Mouse (Mus musculus): ENCODE measurements around the gene Vmn1r126. TPM values are rescaled to one million over a fixed set of nuclear protein-coding genes. Genes with fewer than 3 reads are reported as not detected.
"Not testable (repeated sequence)": the region's sequence is repeated elsewhere in the genome, so short reads cannot be mapped to it uniquely, and the experiment has no call there.

Gene Vmn1r126
- total RNA-seq (2021), result not detected

GRCm38 (mm10) chr7:21301367-21301766, at the start of gene Vmn1r126:
Vmn1r126 (minus strand) TSS chr7:21301467.
- DNase-seq (ENCODE audit: extremely low spot score in 1 of 2, low spot score in 1 of 2), result not testable (repeated sequence)

- DNase-seq (ENCODE audit: extremely low spot score in 1 of 2, low spot score in 1 of 2), result not testable (repeated sequence)
Observed at GRCm38 (mm10) chr7:21349073-21349472, 47.8 kb upstream of the Vmn1r126 start, which contains the start of gene Vmn1r128. Vmn1r128 (plus strand) TSS chr7:21349373.

- DNase-seq (ENCODE audit: extremely low spot score in 1 of 2, low spot score in 1 of 2), result not testable (repeated sequence)
Observed at GRCm38 (mm10) chr7:21319761-21320160, 18.5 kb upstream of the Vmn1r126 start, which contains the start of gene Vmn1r127. Vmn1r127 (minus strand) TSS chr7:21319861.

GRCm38 (mm10) chr7:21271879-21272278, 29.4 kb downstream of the Vmn1r126 start, which contains the start of gene Vmn1r125:
Vmn1r125 (plus strand) TSS chr7:21272179.
- not testable (repeated sequence) for DNase-seq (ENCODE audit: extremely low spot score in 1 of 2, low spot score in 1 of 2)

GRCm38 (mm10) chr7:21260517-21260916, 40.8 kb downstream of the Vmn1r126 start, which contains the start of gene Vmn1r124:
Vmn1r124 (minus strand) TSS chr7:21260617.
- not testable (repeated sequence) for DNase-seq (ENCODE audit: extremely low spot score in 1 of 2, low spot score in 1 of 2)

Other genes with a start within 250 kb of the Vmn1r126 start
- not detected for gene Vmn1r120, start 247.7 kb downstream of the Vmn1r126 start, total RNA-seq (2021)
- not detected for gene Vmn1r121, start 203.0 kb downstream of the Vmn1r126 start, total RNA-seq (2021)
- not detected for gene Vmn1r122, start 167.3 kb downstream of the Vmn1r126 start, total RNA-seq (2021)
- gene Vmn1r123, start 139.3 kb downstream of the Vmn1r126 start, total RNA-seq (2021), result not detected
- gene Gm5157, start 111.0 kb downstream of the Vmn1r126 start, total RNA-seq (2021), result not detected
- gene Vmn1r124, start 40.9 kb downstream of the Vmn1r126 start, total RNA-seq (2021), result not detected
- gene Vmn1r125, start 29.3 kb downstream of the Vmn1r126 start, total RNA-seq (2021), result not detected
- not detected for gene Vmn1r127, start 18.4 kb upstream of the Vmn1r126 start, total RNA-seq (2021)
- not detected for gene Vmn1r128, start 47.9 kb upstream of the Vmn1r126 start, total RNA-seq (2021)
- gene Vmn1r129, start 59.8 kb upstream of the Vmn1r126 start, total RNA-seq (2021), result not detected
- not detected for gene Gm6882, start 131.3 kb upstream of the Vmn1r126 start, total RNA-seq (2021)
- gene Vmn1r130, start 210.3 kb upstream of the Vmn1r126 start, total RNA-seq (2021), result not detected
- not detected for gene Vmn1r131, start 244.6 kb upstream of the Vmn1r126 start, total RNA-seq (2021)

Data from layer of hippocampus, postnatal 25 days (tissue).